Mouse (Mus musculus): ENCODE measurements around the gene Apool. TPM values are rescaled to one million over a fixed set of nuclear protein-coding genes. Genes with fewer than 3 reads are reported as not detected.
"Not testable (repeated sequence)": the region's sequence is repeated elsewhere in the genome, so short reads cannot be mapped to it uniquely, and the experiment has no call there.

Gene Apool
- polyA plus RNA-seq, 1 experiment, result 42.7 TPM

DNA sequence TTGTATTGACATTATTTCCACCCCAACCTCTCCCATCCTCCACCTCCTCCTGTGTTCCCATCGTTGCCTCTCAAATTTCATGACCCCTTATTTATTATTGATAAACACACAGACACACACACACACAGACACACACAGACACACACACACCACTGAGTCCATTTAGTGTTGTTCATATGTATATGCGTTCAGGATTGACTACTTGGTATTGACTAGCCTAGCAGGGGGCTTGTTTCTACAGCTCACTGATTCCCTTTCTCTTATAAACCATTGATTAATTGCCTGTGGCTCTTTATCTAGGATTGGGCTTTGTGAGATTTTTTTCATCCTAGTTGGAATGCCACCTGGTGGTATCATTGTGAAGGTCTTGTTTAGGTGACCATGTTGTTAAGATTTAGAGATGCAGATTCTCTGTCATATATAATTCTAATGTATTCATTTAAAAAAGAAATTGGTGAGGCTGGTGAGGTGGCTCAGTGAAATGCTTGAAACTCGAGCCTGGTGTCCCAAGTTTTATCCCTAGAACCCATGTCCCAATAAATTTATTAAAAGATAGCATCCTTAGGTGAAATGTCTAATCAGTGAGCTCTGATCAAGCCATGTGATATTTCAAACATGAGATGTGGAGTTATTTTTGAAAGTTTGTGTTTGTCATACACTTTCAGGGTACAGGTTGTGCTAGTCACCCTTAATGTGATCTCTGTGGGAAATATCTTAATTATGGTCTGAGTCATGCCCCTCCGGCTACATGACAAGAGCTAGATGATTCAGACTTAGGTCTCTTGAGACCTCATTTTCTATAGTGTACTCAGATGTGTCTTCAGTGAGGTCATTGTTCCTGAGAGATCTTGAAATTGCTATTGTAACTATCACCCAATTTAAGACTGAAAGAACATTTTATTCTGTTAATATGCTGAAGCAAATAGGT, 36.6 kb downstream of the Apool start:
- no peak overlapping the region for H3K9ac ChIP-seq (ENCODE audit: low read depth, poor library complexity, severe bottlenecking)
- H3K4me1 ChIP-seq (ENCODE audit: control insufficient read depth, insufficient read depth, low read length), result no peaks in the 10 kb centered on the region
- TF ChIP-seq CTCF (IDR thresholded peaks at IDR 0.05; ENCODE audit: low read depth, low read length), result no peak
- no peak for TF ChIP-seq EP300 (IDR thresholded peaks at IDR 0.05; ENCODE audit: insufficient read depth, low read depth, low read length)
- no peak for TF ChIP-seq POLR2A (IDR thresholded peaks at IDR 0.05; ENCODE audit: insufficient read depth, low read length)
- H3K27ac ChIP-seq (ENCODE audit: insufficient read depth, low read length), result no peak overlapping the region
- no peaks in the 10 kb centered on the region for H3K27me3 ChIP-seq (ENCODE audit: control insufficient read depth, insufficient read depth, low read length, poor library complexity, severe bottlenecking)
- no peaks in the 10 kb centered on the region for H3K9me3 ChIP-seq (replicated peaks; ENCODE audit: control insufficient read depth, insufficient read depth, low read length, poor library complexity, severe bottlenecking)
- no peaks in the 10 kb centered on the region for H3K36me3 ChIP-seq (ENCODE audit: control insufficient read depth, insufficient read depth, low read length, poor library complexity, severe bottlenecking)
- no peak overlapping the region for H3K4me3 ChIP-seq (ENCODE audit: low read depth, low read length)

DNA sequence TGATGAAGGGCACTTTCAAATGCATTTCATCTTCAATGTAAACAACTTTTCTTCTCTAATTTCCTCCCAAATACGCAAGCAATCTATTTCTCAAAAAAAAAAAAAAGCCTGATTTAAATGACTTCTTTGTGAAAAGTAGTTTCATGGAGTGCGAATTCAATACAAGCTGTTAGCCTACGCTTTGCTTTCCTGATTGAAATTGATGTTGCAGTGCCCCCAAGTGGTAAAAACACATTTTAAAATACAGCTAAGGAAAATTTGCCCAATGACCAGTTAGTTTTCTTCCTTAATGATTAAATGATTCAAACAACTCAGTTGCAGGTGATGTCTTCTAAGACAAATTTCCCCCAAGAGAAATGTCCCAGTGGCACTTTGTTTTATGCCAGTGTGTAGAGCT, 37.3 kb downstream of the Apool start:
- TF ChIP-seq CTCF (IDR thresholded peaks at IDR 0.05; ENCODE audit: low read depth, low read length), result no peak
- no peak for TF ChIP-seq EP300 (IDR thresholded peaks at IDR 0.05; ENCODE audit: insufficient read depth, low read depth, low read length)
- no peak for TF ChIP-seq POLR2A (IDR thresholded peaks at IDR 0.05; ENCODE audit: insufficient read depth, low read length)
- H3K27me3 ChIP-seq (ENCODE audit: control insufficient read depth, insufficient read depth, low read length, poor library complexity, severe bottlenecking), result no peaks in the 10 kb centered on the region

DNA sequence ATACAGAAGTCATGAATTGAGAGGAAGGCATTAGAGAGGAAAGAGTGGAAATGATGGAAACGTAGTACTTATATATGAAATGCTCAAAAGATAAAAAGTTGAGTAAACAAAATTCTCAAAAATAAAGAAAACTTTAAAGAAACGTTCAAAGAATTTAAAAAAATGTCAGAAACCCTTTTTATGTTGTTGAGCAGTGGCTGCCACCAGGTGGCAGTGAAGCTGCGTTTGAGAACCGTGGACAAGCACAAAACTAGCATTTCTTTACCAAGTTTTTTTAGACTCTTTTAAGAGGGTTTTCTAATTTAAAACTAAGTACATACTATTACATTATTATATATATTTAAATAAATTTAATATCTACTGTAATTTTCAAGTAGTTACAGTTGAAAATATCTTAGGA, 57.3 kb downstream of the Apool start:
- Histone ChIP-seq H3K27ac (ENCODE audit: insufficient read depth, low read length) (no peak overlapping the region), H3K9ac (ENCODE audit: low read depth, poor library complexity, severe bottlenecking) (no peak overlapping the region), H3K36me3 (ENCODE audit: control insufficient read depth, insufficient read depth, low read length, poor library complexity, severe bottlenecking) (no peaks in the 10 kb centered on the region), H3K27me3 (ENCODE audit: control insufficient read depth, insufficient read depth, low read length, poor library complexity, severe bottlenecking) (no peaks in the 10 kb centered on the region), H3K4me3 (ENCODE audit: low read depth, low read length) (no peak overlapping the region), H3K9me3 (replicated peaks; ENCODE audit: control insufficient read depth, insufficient read depth, low read length, poor library complexity, severe bottlenecking) (no peaks in the 10 kb centered on the region), H3K4me1 (ENCODE audit: control insufficient read depth, insufficient read depth, low read length) (no peaks in the 10 kb centered on the region)
- TF ChIP-seq EP300 (IDR thresholded peaks at IDR 0.05; ENCODE audit: insufficient read depth, low read depth, low read length), result no peak
- TF ChIP-seq POLR2A (IDR thresholded peaks at IDR 0.05; ENCODE audit: insufficient read depth, low read length), result no peak
- TF ChIP-seq CTCF (IDR thresholded peaks at IDR 0.05; ENCODE audit: low read depth, low read length), result peak; percentile 30

More for the DNA sequence above, 37.3 kb downstream of the Apool start:
- Histone ChIP-seq H3K9me3 (replicated peaks; ENCODE audit: control insufficient read depth, insufficient read depth, low read length, poor library complexity, severe bottlenecking) (no peaks in the 10 kb centered on the region), H3K9ac (ENCODE audit: low read depth, poor library complexity, severe bottlenecking) (no peak overlapping the region), H3K4me3 (ENCODE audit: low read depth, low read length) (no peak overlapping the region), H3K36me3 (ENCODE audit: control insufficient read depth, insufficient read depth, low read length, poor library complexity, severe bottlenecking) (no peaks in the 10 kb centered on the region), H3K27ac (ENCODE audit: insufficient read depth, low read length) (no peak overlapping the region), H3K4me1 (ENCODE audit: control insufficient read depth, insufficient read depth, low read length) (no peaks in the 10 kb centered on the region)

DNA sequence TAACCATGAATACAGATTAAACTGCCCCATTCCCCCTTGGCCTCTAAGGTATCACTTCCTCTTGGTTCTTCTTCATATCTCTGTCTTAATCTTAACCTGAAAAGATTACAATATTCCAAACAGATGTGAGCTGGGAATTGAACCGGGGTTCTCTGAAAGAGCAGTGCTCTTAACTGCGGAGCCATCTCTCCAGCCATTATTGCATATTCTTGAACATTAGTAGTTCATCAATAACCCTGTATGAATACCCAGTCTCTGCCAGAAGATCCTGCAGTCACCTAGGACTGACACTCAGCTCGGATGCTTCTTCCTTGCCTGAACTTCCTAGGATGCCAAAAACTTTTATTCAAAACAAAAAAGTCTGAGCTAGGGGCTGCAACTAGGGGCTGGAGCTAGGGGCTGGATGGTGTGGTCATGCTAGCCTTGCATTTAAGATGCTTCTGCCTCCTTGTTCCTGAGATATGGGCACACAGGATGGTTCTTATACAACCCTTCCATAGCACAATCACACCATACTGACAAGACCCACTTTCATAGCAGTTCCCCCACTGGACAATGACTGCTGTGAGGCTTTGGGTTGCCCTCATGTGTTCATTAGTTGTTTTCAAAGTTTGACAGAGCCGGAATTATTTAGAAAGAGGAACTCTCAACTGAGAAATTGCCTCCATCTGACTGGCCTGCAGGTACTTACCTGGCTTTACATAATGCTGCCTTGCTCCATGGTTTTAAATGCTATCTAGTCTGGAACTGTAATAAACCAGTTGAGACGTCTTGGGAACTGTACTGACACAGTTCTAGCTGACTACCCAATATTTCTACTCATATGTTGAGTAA, 59.7 kb downstream of the Apool start:
- not testable (repeated sequence) for H3K36me3 ChIP-seq (ENCODE audit: control insufficient read depth, insufficient read depth, low read length, poor library complexity, severe bottlenecking); H3K4me1 ChIP-seq (ENCODE audit: control insufficient read depth, insufficient read depth, low read length); H3K27ac ChIP-seq (ENCODE audit: insufficient read depth, low read length); H3K9ac ChIP-seq (ENCODE audit: low read depth, poor library complexity, severe bottlenecking); H3K27me3 ChIP-seq (ENCODE audit: control insufficient read depth, insufficient read depth, low read length, poor library complexity, severe bottlenecking); H3K4me3 ChIP-seq (ENCODE audit: low read depth, low read length); H3K9me3 ChIP-seq (replicated peaks; ENCODE audit: control insufficient read depth, insufficient read depth, low read length, poor library complexity, severe bottlenecking)

DNA sequence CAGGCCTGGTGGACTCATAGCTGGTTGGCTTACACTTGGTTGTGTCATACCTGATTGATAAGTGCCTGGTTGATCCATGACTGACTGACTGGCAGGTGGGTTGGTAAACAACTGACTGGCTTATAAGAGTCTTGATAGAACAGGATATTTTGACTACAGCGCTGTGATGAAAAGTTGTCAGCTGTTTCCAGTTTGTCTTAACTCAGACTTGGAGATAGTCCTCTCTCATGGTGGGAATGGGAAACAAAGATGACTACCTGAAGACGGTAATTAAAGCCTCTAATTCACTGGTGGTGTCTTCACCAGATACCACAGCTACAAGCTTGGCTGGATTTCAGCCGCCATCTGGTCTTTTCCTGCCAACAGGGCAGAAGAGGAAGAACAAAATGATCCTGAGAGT, 95.5 kb downstream of the Apool start, which contains the start of gene Satl1:
Satl1 (minus strand) TSS at position 101 of the 400 bp plus-strand sequence.
- H3K4me3 ChIP-seq (ENCODE audit: low read depth, low read length), result no peak within 1 kb of the TSS
- H3K36me3 ChIP-seq (ENCODE audit: control insufficient read depth, insufficient read depth, low read length, poor library complexity, severe bottlenecking), result no peaks in the 10 kb centered on the region
- H3K27me3 ChIP-seq (ENCODE audit: control insufficient read depth, insufficient read depth, low read length, poor library complexity, severe bottlenecking), result no peaks in the 10 kb centered on the region
- no peak for TF ChIP-seq CTCF (IDR thresholded peaks at IDR 0.05; ENCODE audit: low read depth, low read length)
- TF ChIP-seq EP300 (IDR thresholded peaks at IDR 0.05; ENCODE audit: insufficient read depth, low read depth, low read length), result no peak
- no peak for TF ChIP-seq POLR2A (IDR thresholded peaks at IDR 0.05; ENCODE audit: insufficient read depth, low read length)
- H3K9me3 ChIP-seq (replicated peaks; ENCODE audit: control insufficient read depth, insufficient read depth, low read length, poor library complexity, severe bottlenecking), result no peaks in the 10 kb centered on the region
- H3K4me1 ChIP-seq (ENCODE audit: control insufficient read depth, insufficient read depth, low read length), result no peaks in the 10 kb centered on the region
- H3K9ac ChIP-seq (ENCODE audit: low read depth, poor library complexity, severe bottlenecking), result no peak within 1 kb of the TSS
- H3K27ac ChIP-seq (ENCODE audit: insufficient read depth, low read length), result no peak within 1 kb of the TSS

DNA sequence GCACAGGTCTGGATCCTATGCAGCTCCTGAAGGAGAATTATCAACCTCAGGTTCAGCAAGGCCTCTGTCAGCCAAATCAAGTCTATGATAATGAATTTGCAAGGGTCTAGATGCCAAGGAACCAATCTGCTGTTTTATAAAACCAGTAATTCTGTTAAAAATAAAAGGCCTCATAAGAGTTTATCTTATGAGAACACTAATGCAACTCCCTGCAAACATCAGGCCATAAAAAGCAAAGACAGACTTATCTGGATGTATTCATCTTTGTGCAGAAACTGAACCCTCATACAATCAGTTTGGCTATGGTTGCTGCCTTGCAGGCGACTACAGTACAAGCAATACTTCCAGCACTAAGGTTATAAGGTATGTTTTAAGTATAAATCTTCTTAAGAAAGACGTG, 101.2 kb downstream of the Apool start:
- Histone ChIP-seq H3K9ac (ENCODE audit: low read depth, poor library complexity, severe bottlenecking) (no peak overlapping the region), H3K27ac (ENCODE audit: insufficient read depth, low read length) (no peak overlapping the region), H3K36me3 (ENCODE audit: control insufficient read depth, insufficient read depth, low read length, poor library complexity, severe bottlenecking) (no peaks in the 10 kb centered on the region), H3K4me3 (ENCODE audit: low read depth, low read length) (no peak overlapping the region), H3K9me3 (replicated peaks; ENCODE audit: control insufficient read depth, insufficient read depth, low read length, poor library complexity, severe bottlenecking) (no peaks in the 10 kb centered on the region), H3K4me1 (ENCODE audit: control insufficient read depth, insufficient read depth, low read length) (no peaks in the 10 kb centered on the region), H3K27me3 (ENCODE audit: control insufficient read depth, insufficient read depth, low read length, poor library complexity, severe bottlenecking) (no peaks in the 10 kb centered on the region)
- TF ChIP-seq CTCF (IDR thresholded peaks at IDR 0.05; ENCODE audit: low read depth, low read length) (no peak), POLR2A (IDR thresholded peaks at IDR 0.05; ENCODE audit: insufficient read depth, low read length) (no peak), EP300 (IDR thresholded peaks at IDR 0.05; ENCODE audit: insufficient read depth, low read depth, low read length) (no peak)

Other genes with a start within 250 kb of the Apool start
- not detected in 2 replicates for gene 4933403O08Rik, start 72.3 kb upstream of the Apool start, polyA plus RNA-seq (2011; ENCODE audit: insufficient read depth, insufficient read length, low read depth, missing spikeins)
- not detected in 2 replicates for gene Satl1, start 95.4 kb downstream of the Apool start, polyA plus RNA-seq (2011; ENCODE audit: insufficient read depth, insufficient read length, low read depth, missing spikeins)
- not detected in 2 replicates for gene 2010106E10Rik, start 183.9 kb downstream of the Apool start, polyA plus RNA-seq (2011; ENCODE audit: insufficient read depth, insufficient read length, low read depth, missing spikeins)